Mouse (Mus musculus): ENCODE measurements at regions not wholly inside any gene's neighbourhood (a gene's known extent, or its start where the extent isn't known, plus 50 kb on each side); places are given as distances from the start of the nearest gene placed in this dataset.

DNA sequence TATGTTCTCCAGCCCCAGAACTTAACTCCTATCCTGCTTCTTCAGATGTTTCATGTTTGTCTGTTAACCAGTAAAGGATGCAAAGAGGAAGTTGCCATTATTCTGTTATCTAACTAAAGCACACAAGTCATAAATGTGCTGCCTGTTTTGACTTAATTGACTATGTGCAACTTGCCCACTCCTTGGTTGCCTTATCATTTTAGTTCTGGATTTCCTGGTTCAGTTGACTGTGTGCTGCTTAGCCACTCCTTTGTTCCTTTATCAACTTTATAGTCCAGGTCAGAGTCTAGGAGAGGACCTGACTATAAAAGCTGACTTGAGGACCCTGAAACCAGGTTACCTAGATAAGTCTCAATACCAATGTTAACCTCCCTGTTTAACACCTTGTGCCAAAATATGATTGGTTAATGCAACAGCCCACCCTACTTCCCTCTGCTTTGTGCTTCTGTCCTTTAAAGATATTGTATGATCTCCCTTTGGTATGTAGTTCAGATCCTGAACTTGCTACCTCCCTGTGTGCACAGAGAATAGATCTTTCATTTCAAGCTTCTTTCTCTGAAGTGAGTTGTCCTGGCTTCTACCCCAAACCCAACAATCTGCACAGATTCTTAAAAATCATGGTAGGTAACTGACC lies 721.2 kb upstream of the Lcorl start:
- peak; percentile 95 for ATAC-seq (ENCODE audit: extremely low read depth, insufficient number of reproducible peaks, low FRiP score, poor library complexity, severe bottlenecking)
- DNase-seq (ENCODE audit: low spot score): no peak
- no peak overlapping the region for H3K4me3 ChIP-seq (ENCODE audit: low read depth, low read length)
- H3K4me1 ChIP-seq (ENCODE audit: insufficient read depth, low read depth, low read length): peaks cover 3% of the 10 kb centered on the region
- no peaks in the 10 kb centered on the region for H3K9me3 ChIP-seq (replicated peaks)
- H3K27me3 ChIP-seq (ENCODE audit: insufficient read depth, low read length): no peaks in the 10 kb centered on the region
- no peak for TF ChIP-seq POLR2AphosphoS5 (IDR thresholded peaks at IDR 0.05; ENCODE audit: insufficient replicate concordance, low read depth, low read length)
- peak; percentile 25; the same call in 1 of the 2 replicates for TF ChIP-seq TAL1 (conservative IDR thresholded peaks at IDR 0.05; ENCODE audit: low read depth, low read length)
- no peak for TF ChIP-seq GATA1 (IDR thresholded peaks at IDR 0.05; ENCODE audit: borderline replicate concordance, low read length)
- no peaks in the 10 kb centered on the region for H3K36me3 ChIP-seq (replicated peaks)

DNA sequence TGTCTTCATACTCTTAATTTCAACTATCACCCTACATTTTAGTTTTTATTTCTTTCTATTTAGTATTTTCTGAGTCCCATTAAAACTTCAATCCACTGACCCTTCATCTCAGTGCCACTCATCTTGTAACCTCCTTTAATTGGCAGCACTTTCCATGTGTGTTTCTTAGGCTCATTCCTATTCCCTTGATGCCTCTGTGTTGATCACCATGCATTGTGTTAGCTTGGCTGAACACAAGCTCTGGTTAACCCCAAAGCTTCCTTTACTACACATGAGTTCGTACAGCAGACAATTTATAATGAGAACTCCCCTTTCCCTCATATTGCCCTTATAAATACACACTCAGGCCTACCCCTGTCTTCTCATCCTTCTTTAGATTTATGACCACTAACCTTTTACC lies 716.5 kb upstream of the Lcorl start:
- DNase-seq (ENCODE audit: low spot score) (no peak), ATAC-seq (ENCODE audit: extremely low read depth, insufficient number of reproducible peaks, low FRiP score, poor library complexity, severe bottlenecking) (no peak)
- Histone ChIP-seq H3K4me1 (ENCODE audit: insufficient read depth, low read depth, low read length) (peaks cover 3% of the 10 kb centered on the region), H3K9me3 (replicated peaks) (no peaks in the 10 kb centered on the region), H3K36me3 (replicated peaks) (no peaks in the 10 kb centered on the region), H3K27me3 (ENCODE audit: insufficient read depth, low read length) (no peaks in the 10 kb centered on the region), H3K4me3 (ENCODE audit: low read depth, low read length) (no peak overlapping the region)
- TF ChIP-seq TAL1 (conservative IDR thresholded peaks at IDR 0.05; ENCODE audit: low read depth, low read length) (no peak), POLR2AphosphoS5 (IDR thresholded peaks at IDR 0.05; ENCODE audit: insufficient replicate concordance, low read depth, low read length) (no peak), CTCF (IDR thresholded peaks at IDR 0.05; ENCODE audit: low read depth, low read length) (no peak), GATA1 (IDR thresholded peaks at IDR 0.05; ENCODE audit: borderline replicate concordance, low read length) (no peak), GATA2 (IDR thresholded peaks at IDR 0.05; ENCODE audit: borderline replicate concordance, low read depth, low read length) (no peak)

GRCm38 (mm10) chr5:46573280-46573670 lies 715.9 kb upstream of the Lcorl start:
- no peaks in the 10 kb centered on the region for H3K36me3 ChIP-seq (replicated peaks)
- H3K4me3 ChIP-seq (ENCODE audit: low read depth, low read length): no peak overlapping the region
- H3K9me3 ChIP-seq (replicated peaks): no peaks in the 10 kb centered on the region
- no peaks in the 10 kb centered on the region for H3K27me3 ChIP-seq (ENCODE audit: insufficient read depth, low read length)
- TF ChIP-seq POLR2AphosphoS5 (IDR thresholded peaks at IDR 0.05; ENCODE audit: insufficient replicate concordance, low read depth, low read length) (no peak), TAL1 (conservative IDR thresholded peaks at IDR 0.05; ENCODE audit: low read depth, low read length) (no peak), GATA2 (IDR thresholded peaks at IDR 0.05; ENCODE audit: borderline replicate concordance, low read depth, low read length) (no peak), GATA1 (IDR thresholded peaks at IDR 0.05; ENCODE audit: borderline replicate concordance, low read length) (no peak), CTCF (IDR thresholded peaks at IDR 0.05; ENCODE audit: low read depth, low read length) (no peak)
- DNase-seq (ENCODE audit: low spot score): no peak
- H3K4me1 ChIP-seq (ENCODE audit: insufficient read depth, low read depth, low read length): no peaks in the 10 kb centered on the region; the same call in 1 of the 2 replicates
- ATAC-seq (ENCODE audit: extremely low read depth, insufficient number of reproducible peaks, low FRiP score, poor library complexity, severe bottlenecking): no peak

GRCm38 (mm10) chr5:46556691-46557265 lies 699.4 kb upstream of the Lcorl start:
- DNase-seq (ENCODE audit: low spot score) (no peak), ATAC-seq (ENCODE audit: extremely low read depth, insufficient number of reproducible peaks, low FRiP score, poor library complexity, severe bottlenecking) (no peak)

GRCm38 (mm10) chr5:46541333-46542324 lies 684.2 kb upstream of the Lcorl start:
- DNase-seq (ENCODE audit: low spot score) (no peak), ATAC-seq (ENCODE audit: extremely low read depth, insufficient number of reproducible peaks, low FRiP score, poor library complexity, severe bottlenecking) (no peak)
- TF ChIP-seq TAL1 (conservative IDR thresholded peaks at IDR 0.05; ENCODE audit: low read depth, low read length) (no peak), GATA1 (IDR thresholded peaks at IDR 0.05; ENCODE audit: borderline replicate concordance, low read length) (no peak), GATA2 (IDR thresholded peaks at IDR 0.05; ENCODE audit: borderline replicate concordance, low read depth, low read length) (no peak), POLR2AphosphoS5 (IDR thresholded peaks at IDR 0.05; ENCODE audit: insufficient replicate concordance, low read depth, low read length) (no peak), CTCF (IDR thresholded peaks at IDR 0.05; ENCODE audit: low read depth, low read length) (no peak)
- H3K36me3 ChIP-seq (replicated peaks): no peaks in the 10 kb centered on the region
- H3K27me3 ChIP-seq (ENCODE audit: insufficient read depth, low read length): no peaks in the 10 kb centered on the region
- H3K9me3 ChIP-seq (replicated peaks): no peaks in the 10 kb centered on the region
- no peak overlapping the region for H3K4me3 ChIP-seq (ENCODE audit: low read depth, low read length)
- no peaks in the 10 kb centered on the region for H3K4me1 ChIP-seq (ENCODE audit: insufficient read depth, low read depth, low read length)

More at GRCm38 (mm10) chr5:46556691-46557265, 699.4 kb upstream of the Lcorl start:
- Histone ChIP-seq H3K9me3 (replicated peaks) (no peaks in the 10 kb centered on the region), H3K36me3 (replicated peaks) (no peaks in the 10 kb centered on the region), H3K27me3 (ENCODE audit: insufficient read depth, low read length) (no peaks in the 10 kb centered on the region), H3K4me3 (ENCODE audit: low read depth, low read length) (no peak overlapping the region), H3K4me1 (ENCODE audit: insufficient read depth, low read depth, low read length) (no peaks in the 10 kb centered on the region)
- TF ChIP-seq GATA2 (IDR thresholded peaks at IDR 0.05; ENCODE audit: borderline replicate concordance, low read depth, low read length) (no peak), POLR2AphosphoS5 (IDR thresholded peaks at IDR 0.05; ENCODE audit: insufficient replicate concordance, low read depth, low read length) (no peak), CTCF (IDR thresholded peaks at IDR 0.05; ENCODE audit: low read depth, low read length) (no peak), TAL1 (conservative IDR thresholded peaks at IDR 0.05; ENCODE audit: low read depth, low read length) (no peak), GATA1 (IDR thresholded peaks at IDR 0.05; ENCODE audit: borderline replicate concordance, low read length) (no peak)

Data from G1E (cell line).